In genomic region chr3:127446173-127446572, GRCm38 (mm10) we compare ENCODE assay signal across 9 mouse cellular contexts. TPM values are rescaled to one million over a fixed set of nuclear protein-coding genes. Genes with fewer than 3 reads are reported as not detected.
DNase-seq lines count a peak whose midpoint lies in the region; ATAC-seq lines count a peak whose summit lies in the region.
"Had no signal": no experiment of that assay in that cellular context is flagged by ENCODE, and none has a peak within 500 bp of the region (broad histone marks: within the 10 kb centered on the region; RNA-seq: fewer than 3 reads in every experiment).

No protein-coding gene starts in this region.

- 53% methylated on average over 5 of the region's 5 CpGs for WGBS in heart, embryonic 11.5 days (ENCODE audit: insufficient replicate concordance)
- 55% methylated on average over 5 of the region's 5 CpGs for WGBS in forebrain, embryonic 14.5 days
- 56% methylated on average over 5 of the region's 5 CpGs for whole genome bisulfite sequencing in hindbrain, embryonic 11.5 days

- no peaks in the 10 kb centered on the region for H3K27me3 ChIP-seq in heart, embryonic 11.5 days (ENCODE audit: control insufficient read depth, insufficient read depth, low read length)
- no peaks in the 10 kb centered on the region for H3K27me3 ChIP-seq in forebrain, embryonic 14.5 days (replicated peaks; ENCODE audit: control insufficient read depth, insufficient read depth, low read length)
- no peaks in the 10 kb centered on the region for H3K27me3 ChIP-seq in hindbrain, embryonic 11.5 days (ENCODE audit: control insufficient read depth, insufficient read depth, low read length)

- ATAC-seq in heart, embryonic 11.5 days (replicated peaks; ENCODE audit: insufficient number of reproducible peaks, low FRiP score, low TSS enrichment), result no peak
- peak; percentile 79; the same call in 1 of the 2 replicates for ATAC-seq in forebrain, embryonic 14.5 days
- ATAC-seq in hindbrain, embryonic 11.5 days (ENCODE audit: low FRiP score), result no peak

- intact Hi-C loops in left cerebral cortex, postnatal 10 days (cut with DNase I), result no loop called here

- H3K4me2 ChIP-seq in heart, embryonic 11.5 days, result no peak overlapping the region
- no peak overlapping the region for H3K4me2 ChIP-seq in forebrain, embryonic 14.5 days (ENCODE audit: low read length)
- no peak overlapping the region for H3K4me2 ChIP-seq in hindbrain, embryonic 11.5 days (replicated peaks; ENCODE audit: low read depth, low read length)

- no peaks in the 10 kb centered on the region for H3K9me3 ChIP-seq in heart, embryonic 11.5 days (replicated peaks; ENCODE audit: control insufficient read depth, low read length)
- H3K9me3 ChIP-seq in forebrain, embryonic 14.5 days (replicated peaks; ENCODE audit: control insufficient read depth, low read length), result no peaks in the 10 kb centered on the region
- no peaks in the 10 kb centered on the region for H3K9me3 ChIP-seq in hindbrain, embryonic 11.5 days (ENCODE audit: control insufficient read depth, low read length)

- H3K4me1 ChIP-seq in heart, embryonic 11.5 days (ENCODE audit: control insufficient read depth, insufficient read depth, low read length), result no peaks in the 10 kb centered on the region
- no peaks in the 10 kb centered on the region for H3K4me1 ChIP-seq in forebrain, embryonic 14.5 days (ENCODE audit: control insufficient read depth, insufficient read depth, low read length)
- H3K4me1 ChIP-seq in hindbrain, embryonic 11.5 days (replicated peaks; ENCODE audit: control insufficient read depth, insufficient read depth, low read length), result no peaks in the 10 kb centered on the region

- DNase-seq in heart, adult 11 months, result peak; percentile 91
- peak; percentile 60 for DNase-seq in c-Kit-positive CD71-positive TER-119-positive erythroid progenitor cells, embryonic 14.5 days (ENCODE audit: low spot score)
- peak; percentile 77 for DNase-seq in forebrain, embryonic 14.5 days (ENCODE audit: low spot score)
- peak; percentile 83 for DNase-seq in hindbrain, embryonic 11.5 days (ENCODE audit: low spot score)
- peak; percentile 33 to 75 for DNase-seq in left cerebral cortex, postnatal 10 days (ENCODE audit: extremely low spot score in 1 of 2, low spot score in 2 of 2)
- DNase-seq in mesoderm, embryonic 11.5 days (ENCODE audit: low read depth, low spot score), result peak; percentile 79
- DNase-seq in right cerebral cortex, postnatal 36 days (ENCODE audit: low spot score in 2 of 2), result peak; percentile 32 to 34

- H3K27ac ChIP-seq in heart, embryonic 11.5 days (ENCODE audit: low read depth, low read length), result no peak overlapping the region
- H3K27ac ChIP-seq in forebrain, embryonic 14.5 days (ENCODE audit: low read depth, low read length), result no peak overlapping the region
- H3K27ac ChIP-seq in hindbrain, embryonic 11.5 days (ENCODE audit: low read depth, low read length), result no peak overlapping the region
- H3K27ac ChIP-seq: macrophage had no signal

- no peaks in the 10 kb centered on the region for H3K36me3 ChIP-seq in heart, embryonic 11.5 days (ENCODE audit: control insufficient read depth, insufficient read depth, low read length)
- H3K36me3 ChIP-seq in forebrain, embryonic 14.5 days (ENCODE audit: control insufficient read depth, insufficient read depth, low read length), result no peaks in the 10 kb centered on the region
- no peaks in the 10 kb centered on the region for H3K36me3 ChIP-seq in hindbrain, embryonic 11.5 days (ENCODE audit: control insufficient read depth, insufficient read depth, low read length)

- H3K9ac ChIP-seq in heart, embryonic 11.5 days (ENCODE audit: low read depth, low read length), result no peak overlapping the region
- H3K9ac ChIP-seq in forebrain, embryonic 14.5 days (ENCODE audit: low read length), result no peak overlapping the region
- no peak overlapping the region for H3K9ac ChIP-seq in hindbrain, embryonic 11.5 days (ENCODE audit: low read depth, low read length)

- no peak overlapping the region for H3K4me3 ChIP-seq in heart, embryonic 11.5 days (ENCODE audit: low read depth, low read length)
- no peak overlapping the region for H3K4me3 ChIP-seq in forebrain, embryonic 14.5 days (ENCODE audit: low read depth, low read length)
- no peak overlapping the region for H3K4me3 ChIP-seq in hindbrain, embryonic 11.5 days (ENCODE audit: low read depth, low read length)

RNA-seq across cellular contexts. Expression of gene Ank2, which starts 53.0 kb away (rescaled TPM):
- polyA plus RNA-seq in heart, embryonic 11.5 days (2014; fragmentation: Nextera tagmentation; extraction: Ambion mirVana), result 30.8 and 31.8 TPM in 2 replicates
- 61.8 and 116 TPM in 2 replicates for polyA plus RNA-seq in forebrain, embryonic 14.5 days (2014; fragmentation: Nextera tagmentation; extraction: Ambion mirVana)
- polyA plus RNA-seq in hindbrain, embryonic 11.5 days (2014; fragmentation: Nextera tagmentation; extraction: Ambion mirVana), result 83.6 and 118 TPM in 2 replicates
- 1,000 to 10,000 TPM; 1,080 to 1,091 TPM for total RNA-seq in left cerebral cortex, postnatal 10 days (2021)

Comparison
In these comparisons a context has a peak if more than half of its experiments do, and no peak if none do; other contexts are left out.
1. DNase-seq: peak in every context shown above with its lines; median percentile 91 in heart, adult 11 months; 83 in hindbrain, embryonic 11.5 days; 79 in mesoderm, embryonic 11.5 days; 77 in forebrain, embryonic 14.5 days; 60 in c-Kit-positive CD71-positive TER-119-positive erythroid progenitor cells, embryonic 14.5 days; 54 in left cerebral cortex, postnatal 10 days; 33 in right cerebral cortex, postnatal 36 days.